Comparison of ENCODE assay signal across 11 mouse cellular contexts in genomic region chr4:150869276-150870197, GRCm38 (mm10). TPM values are rescaled to one million over a fixed set of nuclear protein-coding genes. Genes with fewer than 3 reads are reported as not detected.
DNase-seq lines count a peak whose midpoint lies in the region; ATAC-seq lines count a peak whose summit lies in the region.
"Had no signal": no experiment of that assay in that cellular context is flagged by ENCODE, and none has a peak within 500 bp of the region (broad histone marks: within the 10 kb centered on the region; RNA-seq: fewer than 3 reads in every experiment).

No protein-coding gene starts in this region.

- H3K9me3 ChIP-seq in lung, embryonic 16.5 days (ENCODE audit: control insufficient read depth, low read length): no peaks in the 10 kb centered on the region
- H3K9me3 ChIP-seq in midbrain, embryonic 16.5 days (replicated peaks; ENCODE audit: control insufficient read depth, low read length, poor library complexity, severe bottlenecking): no peaks in the 10 kb centered on the region

- H3K4me3 ChIP-seq in lung, embryonic 16.5 days (ENCODE audit: low read length): no peak overlapping the region
- H3K4me3 ChIP-seq in midbrain, embryonic 16.5 days (ENCODE audit: low read depth, low read length): no peak overlapping the region

- WGBS in lung, embryonic 16.5 days: 41% methylated on average over 17 of the region's 17 CpGs
- 78% methylated on average over 17 of the region's 17 CpGs for WGBS in midbrain, embryonic 16.5 days

- H3K27me3 ChIP-seq in lung, embryonic 16.5 days (ENCODE audit: control insufficient read depth, insufficient read depth, low read depth, low read length): no peaks in the 10 kb centered on the region
- H3K27me3 ChIP-seq in midbrain, embryonic 16.5 days (ENCODE audit: control insufficient read depth, insufficient read depth, low read depth, low read length): no peaks in the 10 kb centered on the region

- peaks cover 27% of the 10 kb centered on the region for H3K36me3 ChIP-seq in lung, embryonic 16.5 days (ENCODE audit: control insufficient read depth, insufficient read depth, low read length)
- peaks cover 19% of the 10 kb centered on the region for H3K36me3 ChIP-seq in midbrain, embryonic 16.5 days (ENCODE audit: control insufficient read depth, insufficient read depth, low read length)

- ATAC-seq in lung, embryonic 16.5 days (ENCODE audit: low read depth): no peak
- ATAC-seq in megakaryocyte-erythroid progenitor cell, adult 5-6 weeks (replicated peaks; ENCODE audit: low FRiP score, low TSS enrichment, poor library complexity, severe bottlenecking): no peak
- ATAC-seq in midbrain, embryonic 16.5 days: no peak

- H3K9ac ChIP-seq in lung, embryonic 16.5 days (ENCODE audit: low read length): peak overlapping the region; percentile 8; the same call in 1 of the 2 replicates
- H3K9ac ChIP-seq in midbrain, embryonic 16.5 days (ENCODE audit: low read depth, low read length): no peak overlapping the region

- DNase-seq in kidney, adult 9 months: peak; percentile 58
- DNase-seq in kidney, adult 18-20 months: no peak
- DNase-seq in adrenal gland, adult 18-20 months (ENCODE audit: low spot score in 2 of 2): peak; percentile 44 to 47
- peak; percentile 49 for DNase-seq in brain, adult 2 months (ENCODE audit: low read depth, low spot score)
- DNase-seq in gastrocnemius, adult 8-10 months (ENCODE audit: low spot score in 2 of 2): no peak
- DNase-seq: cerebellum, postnatal 36 days; right cerebral cortex, postnatal 14 days; thymus, postnatal 4 days had no signal

- peaks cover 40% of the 10 kb centered on the region for H3K4me1 ChIP-seq in lung, embryonic 16.5 days (replicated peaks; ENCODE audit: control insufficient read depth, insufficient read depth, low read length)
- H3K4me1 ChIP-seq in midbrain, embryonic 16.5 days (ENCODE audit: control insufficient read depth, insufficient read depth, low read length): peaks cover 3% of the 10 kb centered on the region; the same call in 1 of the 2 replicates

- no peak overlapping the region for H3K4me2 ChIP-seq in lung, embryonic 16.5 days (ENCODE audit: low read depth, low read length)
- no peak overlapping the region for H3K4me2 ChIP-seq in midbrain, embryonic 16.5 days (ENCODE audit: low read length)

- peak overlapping the region; percentile 45; the same call in 1 of the 2 replicates for H3K27ac ChIP-seq in lung, embryonic 16.5 days (ENCODE audit: low read length)
- no peak overlapping the region for H3K27ac ChIP-seq in midbrain, embryonic 16.5 days (ENCODE audit: low read length)

RNA-seq across cellular contexts. Expression of gene Errfi1, which starts 15.8 kb away (rescaled TPM):
- total RNA-seq in adrenal gland, adult 18-20 months (2021): 10 to 100 TPM; 40.7 to 53.5 TPM
- 44.3 and 46.3 TPM in 2 replicates for polyA plus RNA-seq in lung, embryonic 16.5 days (2015; fragmentation: Nextera tagmentation; extraction: Ambion mirVana)
- 0.42 TPM in 1 of 2 replicates, not detected in the other for total RNA-seq in megakaryocyte-erythroid progenitor cell, adult 5-6 weeks (2014; fragmentation: Nextera tagmentation)
- total RNA-seq in megakaryocyte-erythroid progenitor cell, adult 5-6 weeks (2017): 0.27 and 1.2 TPM in 2 replicates
- 22.1 and 22.7 TPM in 2 replicates for polyA plus RNA-seq in midbrain, embryonic 16.5 days (2015; fragmentation: Nextera tagmentation; extraction: Ambion mirVana)
- 10 to 100 TPM; 12.1 to 28.7 (median 15.0) TPM for total RNA-seq in gastrocnemius, adult 8-10 months (2022)

RNA-seq across cellular contexts. Expression of gene Park7, which starts 44.7 kb away (rescaled TPM):
- total RNA-seq in adrenal gland, adult 18-20 months (2021): 100 to 1,000 TPM; 279 to 299 TPM
- 403 and 411 TPM in 2 replicates for polyA plus RNA-seq in lung, embryonic 16.5 days (2015; fragmentation: Nextera tagmentation; extraction: Ambion mirVana)
- total RNA-seq in megakaryocyte-erythroid progenitor cell, adult 5-6 weeks (2014; fragmentation: Nextera tagmentation): 339 and 364 TPM in 2 replicates
- 415 and 488 TPM in 2 replicates for total RNA-seq in megakaryocyte-erythroid progenitor cell, adult 5-6 weeks (2017)
- 359 and 371 TPM in 2 replicates for polyA plus RNA-seq in midbrain, embryonic 16.5 days (2015; fragmentation: Nextera tagmentation; extraction: Ambion mirVana)
- total RNA-seq in gastrocnemius, adult 8-10 months (2022): 100 to 1,000 TPM; 660 to 858 (median 779) TPM

RNA-seq across cellular contexts. Expression of gene Tnfrsf9, which starts 44.8 kb away (rescaled TPM):
- total RNA-seq in adrenal gland, adult 18-20 months (2021): under 1 TPM in 1 of 2 experiments, not detected in 1; 0.33 TPM
- 0.45 and 0.49 TPM in 2 replicates for polyA plus RNA-seq in lung, embryonic 16.5 days (2015; fragmentation: Nextera tagmentation; extraction: Ambion mirVana)
- total RNA-seq in megakaryocyte-erythroid progenitor cell, adult 5-6 weeks (2014; fragmentation: Nextera tagmentation): 2.6 TPM in 1 of 2 replicates, not detected in the other
- 7.2 TPM in 1 of 2 replicates, not detected in the other for total RNA-seq in megakaryocyte-erythroid progenitor cell, adult 5-6 weeks (2017)
- 0.27 and 0.38 TPM in 2 replicates for polyA plus RNA-seq in midbrain, embryonic 16.5 days (2015; fragmentation: Nextera tagmentation; extraction: Ambion mirVana)
- under 1 TPM; 0.13 to 0.65 (median 0.19) TPM for total RNA-seq in gastrocnemius, adult 8-10 months (2022)

Comparison
In these comparisons a context has a peak if more than half of its experiments do, and no peak if none do; other contexts are left out.
1. DNase-seq: peak in kidney, adult 9 months (single experiment), adrenal gland, adult 18-20 months (2 of 2) and brain, adult 2 months (single experiment); none in kidney, adult 18-20 months (single experiment) and gastrocnemius, adult 8-10 months (0 of 2).
2. RNA of gene Errfi1, which starts 15.8 kb away (total RNA-seq): 40.7 to 53.5 TPM in adrenal gland, adult 18-20 months and 12.1 to 28.7 TPM in gastrocnemius, adult 8-10 months; 0.27 to 1.2 TPM in megakaryocyte-erythroid progenitor cell, adult 5-6 weeks; every median in the first group is over 4 times any median in the second.